Mouse (Mus musculus): ENCODE measurements around the gene Msgn1. TPM values are rescaled to one million over a fixed set of nuclear protein-coding genes. Genes with fewer than 3 reads are reported as not detected.

Msgn1 gene
- polyA plus RNA-seq (2015; fragmentation: Nextera tagmentation; extraction: Ambion mirVana), result not detected in 2 replicates

- H3K4me1 ChIP-seq (replicated peaks; ENCODE audit: control insufficient read depth, insufficient read depth, low read length), result no peaks in the 10 kb centered on the region
- H3K9me3 ChIP-seq (ENCODE audit: control insufficient read depth), result no peaks in the 10 kb centered on the region
- no peak within 1 kb of the TSS for H3K4me2 ChIP-seq (replicated peaks; ENCODE audit: low read depth)
- H3K27ac ChIP-seq (ENCODE audit: low read depth, low read length), result no peak within 1 kb of the TSS
- H3K27me3 ChIP-seq (replicated peaks; ENCODE audit: control insufficient read depth, insufficient read depth, low read length), result no peaks in the 10 kb centered on the region
- H3K4me3 ChIP-seq (ENCODE audit: low read depth, low read length), result no peak within 1 kb of the TSS
- no peak for ATAC-seq
- no peaks in the 10 kb centered on the region for H3K36me3 ChIP-seq (ENCODE audit: control insufficient read depth, insufficient read depth)
- TF ChIP-seq CTCF (IDR thresholded peaks at IDR 0.05; ENCODE audit: low read depth), result no peak
- 45% methylated on average over 5 of the region's 5 CpGs for WGBS
- H3K9ac ChIP-seq (ENCODE audit: low read depth, low read length), result no peak within 1 kb of the TSS
Measured at GRCm38 (mm10) chr12:11208872-11209271, at the start of gene Msgn1. Msgn1 (minus strand) TSS chr12:11208972.

- H3K9ac ChIP-seq (ENCODE audit: low read depth, low read length), result no peak overlapping the region
- H3K27me3 ChIP-seq (replicated peaks; ENCODE audit: control insufficient read depth, insufficient read depth, low read length), result no peaks in the 10 kb centered on the region
- WGBS, result 79% methylated on average over 3 of the region's 3 CpGs
- H3K9me3 ChIP-seq (ENCODE audit: control insufficient read depth), result no peaks in the 10 kb centered on the region
- no peak for ATAC-seq
- H3K36me3 ChIP-seq (ENCODE audit: control insufficient read depth, insufficient read depth), result peaks cover 3% of the 10 kb centered on the region; the same call in 1 of the 2 replicates
- no peaks in the 10 kb centered on the region for H3K4me1 ChIP-seq (replicated peaks; ENCODE audit: control insufficient read depth, insufficient read depth, low read length)
- H3K27ac ChIP-seq (ENCODE audit: low read depth, low read length), result no peak overlapping the region
- no peak overlapping the region for H3K4me2 ChIP-seq (replicated peaks; ENCODE audit: low read depth)
- no peak for TF ChIP-seq CTCF (IDR thresholded peaks at IDR 0.05; ENCODE audit: low read depth)
- no peak overlapping the region for H3K4me3 ChIP-seq (ENCODE audit: low read depth, low read length)
Measured at GRCm38 (mm10) chr12:11250322-11250721, 41.5 kb upstream of the Msgn1 start.

- no peak for ATAC-seq
- Histone ChIP-seq H3K4me1 (replicated peaks; ENCODE audit: control insufficient read depth, insufficient read depth, low read length) (no peaks in the 10 kb centered on the region), H3K4me3 (ENCODE audit: low read depth, low read length) (no peak overlapping the region), H3K4me2 (replicated peaks; ENCODE audit: low read depth) (no peak overlapping the region), H3K36me3 (ENCODE audit: control insufficient read depth, insufficient read depth) (peaks cover 3% of the 10 kb centered on the region; the same call in 1 of the 2 replicates), H3K27me3 (replicated peaks; ENCODE audit: control insufficient read depth, insufficient read depth, low read length) (no peaks in the 10 kb centered on the region), H3K27ac (ENCODE audit: low read depth, low read length) (no peak overlapping the region), H3K9me3 (ENCODE audit: control insufficient read depth) (no peaks in the 10 kb centered on the region), H3K9ac (ENCODE audit: low read depth, low read length) (no peak overlapping the region)
- 93% methylated on average over 1 of the region's 1 CpGs for WGBS
- no peak for TF ChIP-seq CTCF (IDR thresholded peaks at IDR 0.05; ENCODE audit: low read depth)
Measured at GRCm38 (mm10) chr12:11247460-11247859, 38.7 kb upstream of the Msgn1 start.

- WGBS, result 69% methylated on average over 2 of the region's 2 CpGs
Measured at GRCm38 (mm10) chr12:11235996-11236395, 27.2 kb upstream of the Msgn1 start.

GRCm38 (mm10) chr12:11230267-11230666 lies 21.5 kb upstream of the Msgn1 start:
- no peaks in the 10 kb centered on the region for H3K27me3 ChIP-seq (replicated peaks; ENCODE audit: control insufficient read depth, insufficient read depth, low read length)
- H3K9ac ChIP-seq (ENCODE audit: low read depth, low read length), result no peak overlapping the region
- H3K4me1 ChIP-seq (replicated peaks; ENCODE audit: control insufficient read depth, insufficient read depth, low read length), result no peaks in the 10 kb centered on the region
- WGBS, result 62% methylated on average over 2 of the region's 2 CpGs
- H3K4me3 ChIP-seq (ENCODE audit: low read depth, low read length), result no peak overlapping the region
- no peak overlapping the region for H3K4me2 ChIP-seq (replicated peaks; ENCODE audit: low read depth)
- no peak for TF ChIP-seq CTCF (IDR thresholded peaks at IDR 0.05; ENCODE audit: low read depth)
- H3K9me3 ChIP-seq (ENCODE audit: control insufficient read depth), result no peaks in the 10 kb centered on the region
- H3K36me3 ChIP-seq (ENCODE audit: control insufficient read depth, insufficient read depth), result no peaks in the 10 kb centered on the region
- H3K27ac ChIP-seq (ENCODE audit: low read depth, low read length), result no peak overlapping the region
- no peak for ATAC-seq

More at GRCm38 (mm10) chr12:11235996-11236395, 27.2 kb upstream of the Msgn1 start:
- ATAC-seq, result no peak
- no peaks in the 10 kb centered on the region for H3K9me3 ChIP-seq (ENCODE audit: control insufficient read depth)
- H3K4me1 ChIP-seq (replicated peaks; ENCODE audit: control insufficient read depth, insufficient read depth, low read length), result no peaks in the 10 kb centered on the region
- H3K27ac ChIP-seq (ENCODE audit: low read depth, low read length), result no peak overlapping the region
- H3K9ac ChIP-seq (ENCODE audit: low read depth, low read length), result no peak overlapping the region
- H3K4me3 ChIP-seq (ENCODE audit: low read depth, low read length), result no peak overlapping the region
- H3K27me3 ChIP-seq (replicated peaks; ENCODE audit: control insufficient read depth, insufficient read depth, low read length), result no peaks in the 10 kb centered on the region
- TF ChIP-seq CTCF (IDR thresholded peaks at IDR 0.05; ENCODE audit: low read depth), result no peak
- no peak overlapping the region for H3K4me2 ChIP-seq (replicated peaks; ENCODE audit: low read depth)
- no peaks in the 10 kb centered on the region for H3K36me3 ChIP-seq (ENCODE audit: control insufficient read depth, insufficient read depth)

GRCm38 (mm10) chr12:11226529-11227268 lies 17.9 kb upstream of the Msgn1 start:
- H3K9ac ChIP-seq (ENCODE audit: low read depth, low read length), result no peak overlapping the region
- no peak for TF ChIP-seq CTCF (IDR thresholded peaks at IDR 0.05; ENCODE audit: low read depth)
- no peak overlapping the region for H3K4me3 ChIP-seq (ENCODE audit: low read depth, low read length)
- no peaks in the 10 kb centered on the region for H3K9me3 ChIP-seq (ENCODE audit: control insufficient read depth)
- no peak overlapping the region for H3K4me2 ChIP-seq (replicated peaks; ENCODE audit: low read depth)
- no peak overlapping the region for H3K27ac ChIP-seq (ENCODE audit: low read depth, low read length)
- H3K36me3 ChIP-seq (ENCODE audit: control insufficient read depth, insufficient read depth), result no peaks in the 10 kb centered on the region
- 43% methylated on average over 5 of the region's 5 CpGs for WGBS
- H3K4me1 ChIP-seq (replicated peaks; ENCODE audit: control insufficient read depth, insufficient read depth, low read length), result no peaks in the 10 kb centered on the region
- H3K27me3 ChIP-seq (replicated peaks; ENCODE audit: control insufficient read depth, insufficient read depth, low read length), result no peaks in the 10 kb centered on the region
- ATAC-seq, result no peak

All from intestine, postnatal 0 days (tissue).